Mouse (Mus musculus): Measurements from ENCODE around the gene Gadl1.

Gadl1 gene

GRCm38 (mm10) chr9:115909155-115909554 is at the start of gene Gadl1:
TSS of gene Gadl1 (plus strand) at chr9:115909455.
- no peak for DNase-seq (ENCODE audit: low read depth)

- no peak for DNase-seq (ENCODE audit: low read depth)
Measured at GRCm38 (mm10) chr9:115862802-115863201, 46.5 kb upstream of the Gadl1 start.

- DNase-seq (ENCODE audit: low read depth): no peak
Measured at GRCm38 (mm10) chr9:115863326-115863725, 45.9 kb upstream of the Gadl1 start.

- peak; percentile 38 for DNase-seq (ENCODE audit: low read depth)
Measured at GRCm38 (mm10) chr9:115867277-115867676, 42.0 kb upstream of the Gadl1 start.

GRCm38 (mm10) chr9:115870168-115870567 is 39.1 kb upstream of the Gadl1 start:
- no peak for DNase-seq (ENCODE audit: low read depth)

GRCm38 (mm10) chr9:115870640-115871039 is 38.6 kb upstream of the Gadl1 start:
- DNase-seq (ENCODE audit: low read depth): no peak

- no peak for DNase-seq (ENCODE audit: low read depth)
Measured at GRCm38 (mm10) chr9:115880500-115880899, 28.8 kb upstream of the Gadl1 start.

- peak; percentile 12 for DNase-seq (ENCODE audit: low read depth)
Measured at GRCm38 (mm10) chr9:115881137-115881536, 28.1 kb upstream of the Gadl1 start.

- no peak for DNase-seq (ENCODE audit: low read depth)
Measured at GRCm38 (mm10) chr9:115882627-115883200, 26.5 kb upstream of the Gadl1 start.

- DNase-seq (ENCODE audit: low read depth): no peak
Measured at GRCm38 (mm10) chr9:115883413-115883812, 25.8 kb upstream of the Gadl1 start.

- DNase-seq (ENCODE audit: low read depth): no peak
Measured at GRCm38 (mm10) chr9:115887571-115887970, 21.7 kb upstream of the Gadl1 start.

GRCm38 (mm10) chr9:115893131-115893530 is 16.1 kb upstream of the Gadl1 start:
- DNase-seq (ENCODE audit: low read depth): no peak

GRCm38 (mm10) chr9:115893947-115894346 is 15.3 kb upstream of the Gadl1 start:
- DNase-seq (ENCODE audit: low read depth): no peak

- no peak for DNase-seq (ENCODE audit: low read depth)
Measured at GRCm38 (mm10) chr9:115908325-115908724, 930 bp upstream of the Gadl1 start.

- no peak for DNase-seq (ENCODE audit: low read depth)
Measured at GRCm38 (mm10) chr9:115914006-115914405, 4.8 kb downstream of the Gadl1 start.

GRCm38 (mm10) chr9:115915586-115916270 is 6.5 kb downstream of the Gadl1 start:
- no peak for DNase-seq (ENCODE audit: low read depth)

GRCm38 (mm10) chr9:115919736-115920135 is 10.5 kb downstream of the Gadl1 start:
- no peak for DNase-seq (ENCODE audit: low read depth)

- DNase-seq (ENCODE audit: low read depth): no peak
Measured at GRCm38 (mm10) chr9:115922662-115923061, 13.4 kb downstream of the Gadl1 start.

GRCm38 (mm10) chr9:115924094-115924493 is 14.8 kb downstream of the Gadl1 start:
- DNase-seq (ENCODE audit: low read depth): no peak

- no peak for DNase-seq (ENCODE audit: low read depth)
Measured at GRCm38 (mm10) chr9:115931803-115932202, 22.5 kb downstream of the Gadl1 start.

GRCm38 (mm10) chr9:115932741-115933140 is 23.5 kb downstream of the Gadl1 start:
- no peak for DNase-seq (ENCODE audit: low read depth)

- no peak for DNase-seq (ENCODE audit: low read depth)
Measured at GRCm38 (mm10) chr9:115933243-115933964, 24.1 kb downstream of the Gadl1 start.

GRCm38 (mm10) chr9:115934288-115934687 is 25.0 kb downstream of the Gadl1 start:
- DNase-seq (ENCODE audit: low read depth): no peak
